Mouse (Mus musculus) intestine, embryonic 16.5 days (tissue): ENCODE data around the gene Trit1. TPM values are rescaled to one million over a fixed set of nuclear protein-coding genes. Genes with fewer than 3 reads are reported as not detected.

ENCODE experiments used
- ATAC-seq: fragments of 200-750 bp; cut with Nextera tagmentation; 2 replicates; pipeline ENCODE4 v1.8.0; 2017; ENCODE audit warnings: moderate TSS enrichment, moderate library complexity
- H3K27ac ChIP-seq: fragments of 300-500 bp; sonication (generic); 2 replicates; pipeline ENCODE4 v1.5.1; 2014; ENCODE audit warnings: mild to moderate bottlenecking, low read length
- H3K27me3 ChIP-seq: fragments of 300-500 bp; sonication (generic); replicated peaks from 2 replicates; pipeline ENCODE4 v1.6.1; 2014; ENCODE audit warnings: low read length, control low read depth, mixed read lengths; ENCODE audit not compliant: control insufficient read depth, insufficient read depth
- H3K36me3 ChIP-seq: fragments of 300-500 bp; sonication (generic); 2 replicates; pipeline ENCODE4 v1.6.1; 2014; ENCODE audit warnings: low read length, control low read depth; ENCODE audit not compliant: control insufficient read depth, insufficient read depth
- H3K4me1 ChIP-seq: fragments of 300-500 bp; sonication (generic); 2 replicates; pipeline ENCODE4 v1.6.1; 2014; ENCODE audit warnings: low read length, control low read depth, mixed read lengths; ENCODE audit not compliant: control insufficient read depth, insufficient read depth
- H3K4me2 ChIP-seq: fragments of 300-500 bp; sonication (generic); 2 replicates; pipeline ENCODE4 v1.6.1; 2014; ENCODE audit warnings: low read depth, low read length, control low read depth
- H3K4me3 ChIP-seq: fragments of 300-500 bp; sonication (generic); 2 replicates; pipeline ENCODE4 v1.5.1; 2014; ENCODE audit warnings: mild to moderate bottlenecking, low read length
- H3K9ac ChIP-seq: fragments of 300-500 bp; sonication (generic); 2 replicates; pipeline ENCODE4 v1.6.1; 2014; ENCODE audit warnings: low read depth, low read length
- H3K9me3 ChIP-seq: fragments of 300-500 bp; sonication (generic); 2 replicates; pipeline ENCODE4 v1.6.1; 2016; ENCODE audit warnings: low read length, control low read depth; ENCODE audit not compliant: control insufficient read depth
- WGBS: fragments of 180-500 bp; shearing (Covaris S2); extraction: QIAGEN DNeasy Blood & Tissue Kit; methylation state at CpG from one replicate; pipeline ENCODE4 v1.1.7; 2014; 5-methylcytosine and 5-hydroxymethylcytosine counted together
- polyA plus RNA-seq: library from polyadenylated mRNA; unstranded; fragments of >200 nt; fragmentation: Nextera tagmentation; extraction: Ambion mirVana; gene quantifications from 2 replicates; pipeline ENCODE4 v1.2.1, GENCODE M21; 2015

Gene Trit1
- polyA plus RNA-seq, 1 experiment from 2014 or later = 16.0 TPM

- Histone ChIP-seq H3K27me3 (no peaks in the 10 kb centered on the region), H3K9me3 (no peaks in the 10 kb centered on the region), H3K4me2 (no peak overlapping the region), H3K36me3 (peaks cover 8% of the 10 kb centered on the region; the same call in 1 of the 2 replicates), H3K27ac (no peak overlapping the region), H3K9ac (no peak overlapping the region), H3K4me3 (no peak overlapping the region), H3K4me1 (no peaks in the 10 kb centered on the region)
- WGBS = 86% methylated on average over 4 of the region's 4 CpGs
- no peak for ATAC-seq
Observed at GRCm38 (mm10) chr4:123026597-123026996, 10.2 kb downstream of the Trit1 start.

DNA sequence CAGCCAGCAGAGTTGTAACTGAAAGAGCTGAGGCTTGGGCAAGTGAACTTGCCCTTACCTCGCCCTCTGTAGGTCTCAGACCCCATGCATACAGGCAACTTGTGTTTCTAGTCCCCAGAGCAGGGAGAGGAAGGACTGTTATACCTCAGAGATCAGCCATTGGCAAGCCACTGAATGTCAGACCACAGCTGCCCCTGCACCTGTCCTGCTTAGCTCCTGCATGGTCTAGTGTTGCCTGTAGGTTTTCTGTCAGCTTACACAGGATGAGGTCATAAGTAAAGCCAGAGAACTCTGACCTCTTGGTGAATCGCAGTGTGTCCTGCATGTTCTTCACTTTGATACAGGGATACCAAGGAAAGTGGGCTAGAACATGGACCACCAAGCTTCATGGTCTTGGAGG lies 18.4 kb downstream of the Trit1 start:
- Histone ChIP-seq H3K4me2 (no peak overlapping the region), H3K27ac (no peak overlapping the region), H3K9me3 (no peaks in the 10 kb centered on the region), H3K4me1 (0 out of 2 replicates have a peak, but pooled peaks cover 2% of the 10 kb centered on the region), H3K36me3 (peaks cover 10% of the 10 kb centered on the region; the same call in 1 of the 2 replicates), H3K4me3 (no peak overlapping the region), H3K27me3 (no peaks in the 10 kb centered on the region), H3K9ac (no peak overlapping the region)
- WGBS = 79% methylated on average over 2 of the region's 2 CpGs
- no peak for ATAC-seq

DNA sequence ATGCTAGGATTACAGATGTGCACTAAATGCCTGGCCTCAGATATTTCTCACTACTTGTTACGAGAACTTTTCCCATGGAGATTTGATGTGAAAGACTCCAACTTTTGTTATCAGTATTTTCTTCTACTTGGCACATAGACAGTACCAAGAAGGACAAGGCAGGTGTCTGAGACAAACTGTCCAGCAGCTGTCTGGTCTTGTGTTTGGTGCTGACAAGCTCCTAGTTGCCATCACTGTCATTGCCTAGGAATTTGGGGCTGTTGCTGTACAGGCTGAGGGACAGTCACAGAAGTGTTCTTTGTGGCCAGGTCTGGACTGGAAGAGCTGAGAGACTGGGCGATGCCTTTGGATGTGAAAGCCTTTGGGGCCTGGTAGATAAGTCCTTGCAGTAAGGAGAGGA lies 19.2 kb downstream of the Trit1 start:
- Histone ChIP-seq H3K9me3 (no peaks in the 10 kb centered on the region), H3K27ac (no peak overlapping the region), H3K4me3 (no peak overlapping the region), H3K9ac (no peak overlapping the region), H3K4me1 (0 out of 2 replicates have a peak, but pooled peaks cover 2% of the 10 kb centered on the region), H3K4me2 (no peak overlapping the region), H3K36me3 (peaks cover 10% of the 10 kb centered on the region; the same call in 1 of the 2 replicates), H3K27me3 (no peaks in the 10 kb centered on the region)
- ATAC-seq = no peak
- 93% methylated on average over 2 of the region's 2 CpGs for WGBS

GRCm38 (mm10) chr4:123036710-123037109 lies 20.3 kb downstream of the Trit1 start:
- Histone ChIP-seq H3K4me3 (no peak overlapping the region), H3K4me2 (no peak overlapping the region), H3K9me3 (no peaks in the 10 kb centered on the region), H3K27me3 (no peaks in the 10 kb centered on the region), H3K4me1 (0 out of 2 replicates have a peak, but pooled peaks cover 2% of the 10 kb centered on the region), H3K36me3 (peaks cover 1% of the 10 kb centered on the region; the same call in 1 of the 2 replicates), H3K9ac (no peak overlapping the region), H3K27ac (no peak overlapping the region)
- 33% methylated on average over 3 of the region's 3 CpGs for WGBS
- no peak for ATAC-seq

DNA sequence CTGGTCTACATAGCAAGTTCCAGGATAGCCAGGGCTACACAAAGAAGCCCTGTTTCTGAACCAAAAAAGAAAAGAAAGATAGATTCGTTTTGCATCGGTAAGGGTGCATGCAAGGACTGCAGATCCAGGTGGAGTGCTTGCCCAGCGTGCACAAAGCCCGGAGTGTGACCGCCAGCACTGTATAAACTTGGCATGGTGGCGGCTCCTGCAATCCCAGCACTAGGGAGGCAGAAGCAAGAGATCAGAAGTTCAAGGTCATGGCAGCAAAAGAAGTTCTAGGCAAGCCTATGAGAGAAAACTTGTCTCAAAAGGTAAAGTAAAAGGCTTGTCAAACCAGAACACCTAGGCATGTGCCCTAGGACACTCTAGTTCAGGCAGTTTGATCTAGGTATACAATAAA lies 24.7 kb downstream of the Trit1 start:
- 91% methylated on average over 6 of the region's 6 CpGs for WGBS
- Histone ChIP-seq H3K4me3 (no peak overlapping the region), H3K27me3 (no peaks in the 10 kb centered on the region), H3K36me3 (no peaks in the 10 kb centered on the region; the same call in none of the 2 replicates), H3K9me3 (no peaks in the 10 kb centered on the region), H3K4me2 (no peak overlapping the region), H3K27ac (no peak overlapping the region), H3K9ac (no peak overlapping the region), H3K4me1 (0 out of 2 replicates have a peak, but pooled peaks cover 2% of the 10 kb centered on the region)
- no peak for ATAC-seq

- WGBS = 77% methylated on average over 1 of the region's 1 CpGs
- no peaks in the 10 kb centered on the region for H3K27me3 ChIP-seq
- ATAC-seq = no peak
- H3K4me1 ChIP-seq = 0 out of 2 replicates have a peak, but pooled peaks cover 4% of the 10 kb centered on the region
- no peak overlapping the region for H3K4me3 ChIP-seq
- no peak overlapping the region for H3K27ac ChIP-seq
- no peak overlapping the region for H3K9ac ChIP-seq
- no peaks in the 10 kb centered on the region; the same call in none of the 2 replicates for H3K36me3 ChIP-seq
- H3K4me2 ChIP-seq = no peak overlapping the region
- H3K9me3 ChIP-seq = no peaks in the 10 kb centered on the region
Observed at GRCm38 (mm10) chr4:123043858-123044257, 27.5 kb downstream of the Trit1 start.

- 80% methylated on average over 4 of the region's 4 CpGs for WGBS
- no peak overlapping the region for H3K9ac ChIP-seq
- no peak overlapping the region for H3K27ac ChIP-seq
- H3K27me3 ChIP-seq = no peaks in the 10 kb centered on the region
- H3K36me3 ChIP-seq = no peaks in the 10 kb centered on the region; the same call in 1 of the 2 replicates
- ATAC-seq = no peak
- no peak overlapping the region for H3K4me3 ChIP-seq
- peaks cover 8% of the 10 kb centered on the region; the same call in 1 of the 2 replicates for H3K4me1 ChIP-seq
- no peaks in the 10 kb centered on the region for H3K9me3 ChIP-seq
- no peak overlapping the region for H3K4me2 ChIP-seq
Observed at GRCm38 (mm10) chr4:123044842-123045241, 28.4 kb downstream of the Trit1 start.

DNA sequence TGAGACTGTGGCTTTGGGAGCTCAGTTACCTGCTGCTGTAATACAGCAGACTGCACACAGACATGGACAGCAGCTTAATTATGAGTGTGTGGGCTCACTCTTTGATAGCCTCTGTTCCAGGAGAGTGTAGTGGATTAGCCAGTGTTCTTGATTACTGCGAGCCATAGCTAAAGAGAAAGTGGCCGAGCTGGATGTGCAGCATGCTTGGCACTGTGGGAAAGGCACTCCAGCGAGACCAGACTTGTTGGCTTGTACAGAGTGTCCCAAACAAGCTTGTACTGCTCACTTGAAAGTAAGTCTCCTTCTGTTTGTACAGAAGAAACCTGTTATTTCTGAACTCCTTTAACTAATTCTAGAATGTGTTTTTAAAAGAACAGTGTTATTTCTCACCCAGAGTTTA lies 29.9 kb downstream of the Trit1 start:
- no peak overlapping the region for H3K4me3 ChIP-seq
- H3K27me3 ChIP-seq = no peaks in the 10 kb centered on the region
- no peak for ATAC-seq
- H3K4me1 ChIP-seq = peaks cover 21% of the 10 kb centered on the region
- H3K4me2 ChIP-seq = no peak overlapping the region
- H3K9me3 ChIP-seq = no peaks in the 10 kb centered on the region
- H3K9ac ChIP-seq = no peak overlapping the region
- 66% methylated on average over 3 of the region's 3 CpGs for WGBS
- H3K36me3 ChIP-seq = no peaks in the 10 kb centered on the region; the same call in 1 of the 2 replicates
- no peak overlapping the region for H3K27ac ChIP-seq

- ATAC-seq = peak; percentile 97
- H3K9ac ChIP-seq = no peak overlapping the region
- peak overlapping the region; percentile 21; the same call in 1 of the 2 replicates for H3K4me2 ChIP-seq
- peak overlapping the region; percentile 74 for H3K27ac ChIP-seq
- no peaks in the 10 kb centered on the region for H3K27me3 ChIP-seq
- no peaks in the 10 kb centered on the region; the same call in 1 of the 2 replicates for H3K36me3 ChIP-seq
- WGBS = 26% methylated on average over 5 of the region's 5 CpGs
- no peak overlapping the region for H3K4me3 ChIP-seq
- H3K9me3 ChIP-seq = no peaks in the 10 kb centered on the region
- peaks cover 27% of the 10 kb centered on the region for H3K4me1 ChIP-seq
Observed at GRCm38 (mm10) chr4:123050681-123051211, 34.3 kb downstream of the Trit1 start.
